Mouse (Mus musculus): ENCODE data around the gene Lrrc46.
A peak's percentile ranks its signal among the peaks of the same experiment; 100 is the strongest.

Lrrc46 gene

DNA sequence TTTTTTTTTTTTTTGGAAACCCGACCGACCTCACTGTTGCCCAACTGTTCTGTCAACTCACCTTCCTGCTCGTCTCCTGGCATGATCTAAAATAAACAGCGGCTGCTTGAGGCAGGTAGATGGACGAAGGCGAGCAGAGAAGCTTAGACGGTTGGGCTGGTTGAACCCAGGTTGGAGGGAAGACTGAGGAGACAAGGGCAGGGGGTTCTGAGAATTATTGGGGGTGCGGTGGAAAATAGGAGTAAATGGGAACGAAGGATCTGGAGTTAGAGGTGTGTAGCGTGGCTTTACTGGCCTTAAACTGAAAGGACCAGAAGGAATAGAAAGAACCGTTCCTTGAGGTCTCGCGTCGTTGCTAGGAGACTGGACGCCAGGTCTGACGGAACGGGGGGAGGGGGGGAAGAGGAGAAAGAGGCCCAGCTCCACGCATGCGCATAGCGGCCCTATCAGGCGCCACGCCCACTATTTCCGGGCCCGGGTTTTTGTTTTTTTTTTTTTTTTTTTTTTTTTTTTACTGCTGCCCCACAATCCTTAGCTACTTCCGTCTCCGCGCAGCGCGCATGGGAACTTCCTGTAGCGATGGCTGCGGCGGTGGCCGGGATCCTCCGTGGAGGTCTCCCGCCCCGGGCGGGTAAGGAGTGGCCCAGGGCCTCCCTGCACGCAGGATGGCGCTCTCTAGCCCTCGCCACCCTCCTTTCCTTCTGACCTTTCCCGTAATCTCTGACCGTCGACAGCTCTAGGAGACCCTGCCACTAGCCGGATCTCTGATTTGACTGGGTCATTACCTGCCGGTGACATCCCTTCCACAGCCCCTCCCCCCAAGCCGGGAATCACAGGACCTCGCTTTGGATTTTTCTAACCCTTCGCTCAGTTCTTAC lies at the start of gene Lrrc46, which contains the start of gene Mrpl10:
Gene Lrrc46 (minus strand): TSS at position 386 of the 878 bp plus-strand sequence.
Gene Mrpl10 (plus strand): TSS at position 539 of the 878 bp plus-strand sequence.
- DNase-seq (ENCODE audit: low spot score in 2 of 2) = peak; percentile 65 to 71

DNA sequence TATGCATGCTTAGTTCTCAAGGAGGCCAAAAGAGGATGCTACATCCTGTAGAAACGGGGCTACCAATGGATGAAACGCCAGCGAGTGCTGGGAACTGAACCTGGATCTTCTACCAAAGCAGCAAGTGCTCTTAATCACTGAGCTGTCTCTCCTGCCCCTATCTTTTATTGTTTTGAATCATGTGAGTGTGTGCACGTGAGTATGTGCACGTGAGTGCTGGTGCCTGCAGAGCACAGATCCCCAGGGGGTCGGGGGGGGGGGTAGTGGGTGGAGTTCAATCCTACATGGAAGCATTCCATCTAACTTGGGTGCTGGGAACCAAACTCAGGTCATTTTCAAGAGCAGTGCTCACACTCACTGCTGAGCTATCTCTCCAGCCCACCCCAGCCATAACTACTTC lies 45.2 kb upstream of the Lrrc46 start:
- DNase-seq (ENCODE audit: low spot score in 2 of 2) = no peak

DNA sequence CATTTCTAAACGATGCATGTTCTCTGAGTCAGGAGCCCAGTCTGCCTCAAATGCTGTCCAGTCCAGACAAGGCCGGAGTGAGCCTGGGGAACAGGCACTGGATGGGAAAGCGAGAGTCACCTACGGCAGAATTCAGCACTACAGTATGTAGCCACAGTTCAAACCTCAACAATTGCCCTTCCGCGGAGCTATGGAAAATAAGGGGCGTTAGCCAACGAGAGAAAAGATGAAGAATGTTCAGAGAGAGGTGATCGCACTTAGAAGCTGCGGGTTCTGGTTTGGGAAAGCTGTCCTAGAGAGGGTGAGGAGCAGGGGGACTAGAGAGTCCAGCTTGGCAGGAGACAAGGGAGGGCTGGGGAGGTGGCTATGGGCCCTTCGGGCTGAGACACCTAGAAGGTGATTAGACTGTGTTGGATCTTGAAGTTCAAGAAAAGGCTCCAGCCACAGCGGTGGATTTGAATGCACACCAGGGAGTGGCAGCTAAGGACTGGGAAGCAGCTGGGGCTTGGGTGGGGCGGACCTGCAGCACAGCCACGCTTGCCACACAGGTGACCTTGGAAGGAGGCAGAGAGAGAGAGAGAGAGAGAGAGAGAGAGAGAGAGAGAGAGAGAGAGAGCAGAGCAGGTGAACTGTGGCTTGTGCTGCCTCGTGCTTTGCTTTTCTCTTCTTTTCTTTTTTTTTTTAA lies 43.8 kb upstream of the Lrrc46 start:
- no peak for DNase-seq (ENCODE audit: low spot score in 2 of 2)

GRCm38 (mm10) chr11:97083401-97084140 lies 42.4 kb upstream of the Lrrc46 start:
- peak in 1 of 2 experiments; percentile 30 for DNase-seq (ENCODE audit: low spot score in 2 of 2)

- no peak for DNase-seq (ENCODE audit: low spot score in 2 of 2)
Measured at GRCm38 (mm10) chr11:97082977-97083376, 41.8 kb upstream of the Lrrc46 start.

DNA sequence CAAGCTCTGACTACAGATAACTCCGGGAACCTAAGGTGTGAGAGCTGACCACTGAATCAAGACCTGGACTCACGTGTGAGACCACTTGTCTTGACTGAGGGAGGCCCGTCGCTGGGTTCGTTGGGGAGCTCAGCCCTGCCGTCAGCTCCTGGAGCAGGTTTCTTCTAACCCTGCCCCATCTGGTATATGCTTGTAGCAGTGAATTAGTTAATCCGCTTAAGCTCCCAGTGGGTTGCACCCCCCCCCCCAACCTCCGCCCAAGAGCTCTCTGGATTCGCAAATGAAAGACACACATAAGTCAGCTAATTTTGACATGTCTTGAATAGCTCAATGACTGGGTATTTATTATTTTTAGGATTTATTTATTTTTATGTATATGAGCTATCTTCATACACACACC lies 39.1 kb upstream of the Lrrc46 start:
- no peak for DNase-seq (ENCODE audit: low spot score in 2 of 2)

GRCm38 (mm10) chr11:97078751-97079150 lies 37.5 kb upstream of the Lrrc46 start:
- no peak for DNase-seq (ENCODE audit: low spot score in 2 of 2)

- DNase-seq (ENCODE audit: low spot score in 2 of 2) = no peak
Measured at GRCm38 (mm10) chr11:97074235-97074634, 33.0 kb upstream of the Lrrc46 start.

DNA sequence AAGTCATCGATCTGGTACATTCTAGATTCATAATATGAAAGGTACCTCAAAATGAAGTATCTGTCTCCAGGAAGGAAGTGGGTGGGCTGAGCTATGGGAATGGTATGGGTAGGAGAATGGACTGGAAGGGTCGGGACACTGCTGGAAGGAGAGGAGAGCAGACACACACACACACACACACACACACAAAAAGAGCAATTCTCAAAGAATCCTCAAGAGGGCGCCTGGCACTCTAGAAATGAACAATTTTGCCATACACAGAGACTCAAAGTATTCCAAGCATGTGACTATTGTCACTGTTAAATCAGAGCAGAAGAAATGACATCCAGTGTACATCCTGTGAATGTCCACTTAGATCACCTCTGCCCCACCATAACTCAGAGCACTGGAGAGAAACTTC lies 31.3 kb upstream of the Lrrc46 start:
- DNase-seq (ENCODE audit: low spot score in 2 of 2) = peak; percentile 40 to 43

DNA sequence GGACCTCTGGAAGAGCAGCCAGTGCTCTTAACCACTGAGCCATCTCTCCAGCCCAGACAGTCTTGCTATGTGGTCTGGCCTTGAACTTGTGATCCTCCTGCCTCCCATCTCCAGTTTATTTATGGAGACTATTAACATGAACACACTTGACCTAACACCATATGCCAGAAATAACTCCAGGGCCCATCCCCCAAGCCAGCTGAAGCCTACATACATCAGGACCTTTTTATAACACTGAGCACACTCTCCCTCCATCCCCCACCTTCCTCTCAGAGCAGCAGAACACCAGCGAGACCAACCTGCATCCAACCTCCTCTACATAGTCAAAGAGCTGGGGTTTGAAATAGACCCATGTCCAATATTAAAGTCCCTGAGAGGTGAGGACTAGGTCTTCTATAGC lies 29.9 kb upstream of the Lrrc46 start:
- no peak for DNase-seq (ENCODE audit: low spot score in 2 of 2)

DNA sequence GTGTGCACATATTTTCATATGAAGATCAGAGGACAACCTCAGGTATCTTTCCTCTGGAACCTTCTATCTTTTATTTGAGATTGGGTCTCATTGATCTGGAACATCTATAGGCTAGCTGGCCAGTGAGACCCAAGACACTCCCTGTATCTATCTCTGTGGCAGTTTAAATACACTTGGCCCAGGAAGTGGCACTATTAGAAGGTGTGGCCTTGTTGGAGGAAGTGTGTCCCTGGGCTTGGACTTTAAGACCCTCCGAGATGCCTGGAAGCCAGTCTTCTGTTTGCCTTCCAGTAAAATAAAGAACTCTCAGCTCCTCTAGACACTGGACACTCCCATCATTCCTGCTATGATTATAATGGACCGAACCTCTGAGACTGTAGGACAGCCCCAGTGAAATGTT lies 28.6 kb upstream of the Lrrc46 start:
- no peak for DNase-seq (ENCODE audit: low spot score in 2 of 2)

GRCm38 (mm10) chr11:97069333-97069732 lies 28.1 kb upstream of the Lrrc46 start:
- no peak for DNase-seq (ENCODE audit: low spot score in 2 of 2)

DNA sequence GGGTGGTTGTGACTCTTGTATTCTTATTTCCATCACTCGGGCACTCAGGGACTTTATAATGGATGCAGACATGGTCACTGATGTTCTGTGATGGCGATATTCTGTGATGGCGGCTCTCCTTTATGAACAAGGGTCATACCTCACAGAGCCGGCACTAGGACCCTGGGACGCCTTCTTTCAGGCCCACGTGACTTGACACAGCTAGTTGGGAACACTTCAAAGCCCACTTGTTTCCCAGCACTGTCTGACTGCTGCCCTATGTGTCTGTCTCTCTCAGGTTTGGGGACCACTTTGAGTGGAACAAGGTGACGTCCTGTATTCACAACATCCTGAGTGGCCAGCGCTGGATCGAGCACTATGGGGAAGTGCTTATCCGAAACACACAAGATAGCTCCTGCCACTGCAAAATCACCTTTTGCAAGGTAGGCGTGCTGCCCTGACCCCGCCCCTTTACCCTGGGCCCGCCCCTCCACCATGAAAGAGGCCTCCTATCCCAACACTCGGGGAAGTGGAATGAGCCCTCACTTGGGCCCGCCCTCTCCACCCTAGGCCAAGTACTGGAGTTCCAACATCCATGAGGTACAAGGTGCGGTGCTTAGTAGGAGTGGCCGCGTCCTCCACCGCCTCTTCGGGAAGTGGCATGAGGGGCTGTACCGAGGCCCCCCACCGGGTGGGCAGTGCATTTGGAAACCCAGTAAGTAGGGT lies 25.6 kb upstream of the Lrrc46 start:
- DNase-seq (ENCODE audit: low spot score in 2 of 2) = no peak

DNA sequence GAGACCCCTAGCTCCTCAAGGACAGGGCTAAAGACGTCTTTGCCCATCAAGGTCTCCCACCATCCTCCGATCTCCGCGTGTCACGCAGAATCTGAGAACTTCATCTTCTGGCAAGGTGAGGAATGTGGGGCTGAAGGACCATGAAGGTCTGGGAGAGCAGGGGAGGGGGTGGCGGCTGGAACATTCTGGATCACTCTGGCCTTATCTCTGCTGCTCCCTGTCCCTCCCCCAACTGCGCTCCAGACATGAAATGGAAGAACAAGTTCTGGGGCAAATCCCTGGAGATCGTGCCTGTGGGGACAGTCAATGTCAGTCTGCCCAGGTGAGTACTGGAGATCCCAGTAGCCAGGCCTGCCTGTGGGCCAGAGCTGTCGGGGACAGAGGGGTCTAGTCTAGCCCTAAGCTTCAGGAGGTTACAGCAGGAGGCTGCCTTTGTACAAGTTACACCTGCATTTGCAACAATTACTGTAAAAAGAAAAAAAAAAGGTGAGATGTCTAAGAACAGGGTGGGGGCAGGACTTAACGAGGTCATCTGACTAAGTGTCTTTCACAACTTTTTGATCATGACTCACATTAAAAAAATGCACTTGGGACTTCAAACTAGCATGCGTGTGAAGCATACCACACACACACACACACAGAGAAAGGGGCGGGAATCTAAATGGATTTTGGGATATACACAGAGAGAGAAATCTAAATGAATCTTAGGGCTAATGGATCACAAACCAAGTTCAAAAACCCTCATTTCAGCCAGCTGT lies 24.5 kb upstream of the Lrrc46 start:
- DNase-seq (ENCODE audit: low spot score in 2 of 2) = no peak

DNA sequence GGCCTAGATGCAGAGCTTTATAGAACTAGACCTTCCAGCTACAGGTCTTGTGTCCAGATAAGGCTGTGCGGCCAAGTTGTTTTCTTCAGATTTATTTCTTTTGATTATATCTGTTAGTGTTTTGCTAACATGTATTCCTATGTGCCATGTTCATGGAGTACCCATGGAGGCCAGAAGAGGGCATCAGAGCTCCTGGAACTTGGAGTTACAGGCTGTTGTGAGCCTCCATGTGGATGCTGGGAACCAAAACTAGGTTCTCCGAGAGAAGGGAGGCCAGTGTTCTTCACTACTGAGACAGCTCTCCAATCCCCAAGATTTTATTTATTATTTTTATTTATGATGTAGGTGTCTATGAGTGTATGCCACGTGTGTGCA lies 22.7 kb upstream of the Lrrc46 start:
- DNase-seq (ENCODE audit: low spot score in 2 of 2) = no peak

- no peak for DNase-seq (ENCODE audit: low spot score in 2 of 2)
Measured at GRCm38 (mm10) chr11:97063274-97063920, 22.2 kb upstream of the Lrrc46 start.

GRCm38 (mm10) chr11:97052219-97052646 lies 11.0 kb upstream of the Lrrc46 start:
- no peak for DNase-seq (ENCODE audit: low spot score in 2 of 2)

DNA sequence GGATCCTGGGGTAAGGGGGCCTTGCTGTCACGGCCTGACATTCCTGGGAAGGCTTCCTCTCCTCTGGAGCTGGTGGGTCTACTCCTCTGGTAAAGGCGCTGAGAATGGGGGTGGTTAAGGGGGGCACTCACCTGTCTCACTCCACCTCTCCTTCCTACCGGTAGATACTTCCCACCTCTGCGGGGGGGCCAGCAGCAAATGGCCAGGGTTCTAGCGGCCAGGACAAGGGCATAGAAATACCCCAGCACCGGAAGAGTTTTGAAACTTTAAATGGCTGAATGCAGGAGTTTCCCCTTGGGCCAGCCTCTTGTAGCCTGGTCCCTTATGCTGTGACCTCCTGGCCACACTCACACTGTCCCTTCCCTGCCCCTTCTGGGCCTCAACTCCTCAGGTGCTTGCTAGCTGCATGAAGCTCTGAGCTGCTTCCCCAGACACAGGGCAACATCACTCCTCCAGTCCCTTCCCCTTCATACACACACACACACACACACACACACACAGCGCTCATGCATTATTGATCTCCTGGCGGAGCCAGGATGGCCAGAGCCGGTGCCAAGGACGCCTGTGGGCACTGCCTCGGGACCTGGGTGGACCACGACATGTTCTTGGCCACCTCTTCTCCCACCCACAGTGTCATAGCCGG lies 9.9 kb upstream of the Lrrc46 start:
- DNase-seq (ENCODE audit: low spot score in 2 of 2) = no peak

DNA sequence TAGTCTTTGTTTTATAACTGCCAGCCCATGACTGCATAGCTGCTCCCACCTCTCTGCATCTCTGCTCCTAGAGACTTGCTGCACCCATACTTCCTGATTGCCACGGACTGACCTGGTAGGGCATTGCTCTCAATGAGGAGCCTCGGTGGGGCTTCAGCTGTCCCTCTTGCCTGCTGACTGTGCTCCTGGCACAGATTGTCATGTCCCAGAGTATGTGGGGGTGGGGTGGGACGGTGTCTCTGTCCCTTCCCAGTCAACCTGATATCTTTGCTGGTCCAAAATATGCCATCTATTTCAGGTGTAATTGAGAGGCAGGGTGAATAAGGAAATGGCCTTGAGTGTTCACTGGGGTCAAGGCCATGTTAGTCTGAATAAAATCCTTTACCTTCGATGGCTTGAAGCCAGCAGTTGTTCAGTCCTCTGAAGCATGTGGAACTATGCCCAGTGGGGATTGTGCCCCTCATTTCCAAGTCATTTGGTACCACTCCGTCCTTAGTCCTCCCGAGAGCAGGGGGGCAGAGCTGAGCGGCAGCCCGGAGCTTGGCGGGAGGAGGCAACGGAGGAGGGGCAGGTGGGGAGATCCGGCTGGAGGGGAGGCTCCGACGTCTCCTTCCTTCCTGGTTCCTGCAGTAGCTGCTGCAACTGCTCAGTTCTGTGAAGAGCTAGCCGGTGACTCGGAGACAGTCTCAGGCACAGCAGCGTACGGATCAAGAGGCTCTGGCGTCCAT lies 9.2 kb upstream of the Lrrc46 start, which contains the start of gene Osbpl7:
Gene Osbpl7 (plus strand): TSS at position 413 of the 728 bp plus-strand sequence.
- DNase-seq (ENCODE audit: low spot score in 2 of 2) = peak; percentile 36 to 55
